Mouse (Mus musculus): ENCODE measurements around the gene Bcl7a.

DNA sequence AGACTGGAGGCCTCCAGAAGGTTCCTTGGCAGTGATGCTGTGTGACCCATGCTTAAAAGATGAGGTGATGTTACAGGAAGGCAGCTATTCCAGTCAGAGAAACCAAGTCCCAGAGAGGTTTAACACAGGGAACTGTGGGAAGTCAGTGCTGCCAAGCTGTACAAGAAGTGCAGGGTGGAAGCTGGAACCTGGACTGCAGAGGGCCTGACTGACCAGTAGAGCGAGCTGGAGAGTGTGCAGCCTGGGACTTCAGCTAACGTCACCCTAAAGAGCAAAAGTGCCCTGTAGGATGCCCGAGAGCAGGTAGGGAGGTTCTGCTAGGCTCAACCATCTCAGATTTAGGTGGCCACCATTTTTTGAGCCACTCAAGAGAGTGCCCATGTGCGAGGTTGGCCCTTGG lies 19.3 kb downstream of the Bcl7a start:
- no peak for TF ChIP-seq GATA1 (IDR thresholded peaks at IDR 0.05; ENCODE audit: borderline replicate concordance, low read length)
- TF ChIP-seq FLI1 (IDR thresholded peaks at IDR 0.05; ENCODE audit: low read length), result no peak

Data from megakaryocyte, embryonic 14.5 days (primary cell).